Mouse (Mus musculus) inflammation-experienced regulatory T-cells (primary cell): ENCODE results near the gene Kpnb1. TPM values are rescaled to one million over a fixed set of nuclear protein-coding genes. Genes with fewer than 3 reads are reported as not detected.

Source experiments
- polyA plus RNA-seq, 2 experiments: library from polyadenylated mRNA; unstranded; fragments of 100-300 nt; shearing (Covaris generic); gene quantifications; one replicate each; pipeline ENCODE4 v1.2.1; 2017

Gene Kpnb1
- polyA plus RNA-seq, result 10 to 100 TPM; 22.6 to 25.1 TPM

DNA sequence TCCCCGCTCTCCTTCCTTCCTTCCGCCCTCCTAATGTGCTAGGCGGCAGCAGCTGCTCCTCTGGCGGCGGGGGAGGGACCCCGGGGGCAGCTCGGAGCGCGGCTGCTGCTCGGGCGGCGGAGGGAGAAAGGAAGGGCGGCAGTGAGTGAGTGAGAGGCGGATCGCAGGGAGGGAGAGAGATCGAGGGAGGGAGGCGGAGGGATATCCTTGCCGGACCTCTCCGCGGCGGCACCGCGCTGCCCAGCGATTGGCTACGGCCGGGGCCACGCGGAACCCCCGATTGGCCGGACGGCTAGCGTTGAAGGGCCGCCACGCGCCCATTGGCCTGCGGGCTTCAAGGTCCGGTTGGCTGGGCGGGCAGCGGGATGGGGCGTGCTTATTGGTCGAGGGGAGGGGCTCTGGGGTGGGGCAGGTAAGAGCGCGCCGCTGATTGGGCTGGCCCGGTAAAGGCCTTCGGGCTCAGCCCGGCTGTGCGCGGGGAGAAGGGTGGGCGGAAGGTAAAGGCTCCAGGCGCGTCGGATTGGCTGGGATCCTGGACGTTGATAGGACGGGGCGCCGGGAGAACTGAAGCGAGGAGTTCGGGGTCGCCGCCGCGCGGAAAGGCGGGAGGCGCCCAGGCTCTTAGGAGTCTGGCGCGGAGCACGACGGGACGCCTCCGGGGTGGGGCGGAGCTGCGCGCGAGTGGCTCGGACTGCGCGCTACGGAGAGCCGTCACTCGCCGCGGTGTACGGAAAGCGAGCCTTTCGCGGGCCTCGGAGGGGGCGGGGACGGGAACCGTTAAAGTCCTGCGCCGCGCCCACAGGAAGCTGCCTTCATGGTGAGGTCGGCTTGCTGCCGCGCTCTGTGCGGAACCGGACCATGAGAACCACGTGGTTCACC lies at the start of gene Kpnb1:
TSS of gene Kpnb1 (minus strand) at position 118 of the 879 bp plus-strand sequence.

DNA sequence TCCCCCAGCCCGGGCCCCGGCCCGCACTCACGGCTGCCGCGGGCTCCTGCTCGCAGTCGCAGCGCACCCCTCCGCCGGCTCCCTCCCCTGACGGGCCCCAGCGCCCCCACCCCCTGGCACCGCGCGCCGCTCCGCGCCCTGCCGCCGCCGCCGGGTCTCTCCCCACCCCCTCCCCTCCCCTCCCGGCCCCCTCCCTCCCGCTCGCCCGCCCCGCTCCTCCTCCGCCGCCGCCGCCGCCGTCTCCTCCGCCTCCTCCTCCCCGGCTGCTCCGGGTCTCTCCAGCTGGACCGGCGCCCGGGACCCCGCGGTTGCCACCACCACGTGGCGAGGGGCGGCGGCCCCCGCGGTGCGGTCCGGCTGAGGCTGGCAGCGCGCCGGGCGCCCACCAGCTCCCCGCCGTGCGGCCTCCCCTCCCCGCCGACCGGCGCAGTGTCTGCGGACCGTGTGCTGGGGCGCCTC lies 36.3 kb downstream of the Kpnb1 start, which contains the start of gene Tbkbp1:
TSS of gene Tbkbp1 (minus strand) at position 153 of the 459 bp plus-strand sequence.

DNA sequence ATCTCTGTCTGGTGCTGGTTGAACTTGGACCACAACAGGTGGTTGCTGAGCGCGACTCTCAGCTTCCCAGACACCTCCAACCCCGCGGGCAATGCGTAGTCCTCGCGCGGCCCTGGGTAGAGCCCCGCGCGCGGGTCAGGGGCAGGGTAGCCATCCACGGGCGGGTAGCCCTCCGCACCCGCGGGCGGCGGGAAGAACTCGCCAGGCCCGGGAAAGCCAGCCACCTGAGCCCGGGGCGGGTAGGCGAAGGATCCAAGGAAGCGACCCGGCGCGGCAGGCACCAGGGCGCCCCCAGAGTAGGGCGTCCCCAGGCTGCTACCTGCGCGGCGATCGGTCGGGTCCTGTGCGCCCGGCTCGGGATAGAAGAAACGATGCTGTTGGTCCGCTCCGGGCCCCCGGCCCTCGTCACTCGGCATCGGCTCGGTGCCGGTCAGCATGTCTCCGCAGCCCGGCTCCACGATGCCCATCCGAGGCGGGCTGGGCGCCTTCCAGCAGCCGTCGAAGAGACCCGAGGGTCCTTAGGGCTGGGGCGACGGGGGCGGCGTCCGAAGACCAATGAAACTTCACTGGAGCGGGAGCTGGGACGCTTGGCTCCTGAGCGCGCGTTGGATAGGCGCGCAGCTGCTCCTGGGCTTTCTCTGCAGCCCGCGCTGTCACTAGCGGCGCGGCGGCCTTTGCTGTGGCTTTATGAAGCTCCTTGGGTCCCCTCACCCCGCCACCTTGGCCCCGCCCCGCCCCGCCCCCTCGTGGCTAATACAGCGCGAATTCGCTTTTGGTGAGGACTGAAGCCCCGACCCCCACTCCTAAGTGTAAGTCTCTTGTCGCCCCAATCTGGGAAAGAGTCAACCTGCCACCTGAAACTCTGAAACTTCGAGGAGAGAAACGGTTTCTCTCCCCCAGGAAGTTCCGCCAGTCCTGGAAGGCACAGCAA lies 72.7 kb downstream of the Kpnb1 start, which contains the start of gene Tbx21:
TSS of gene Tbx21 (minus strand) at position 661 of the 931 bp plus-strand sequence.

Other genes starting within 250 kb of the Kpnb1 start
- gene Pnpo, start 243.9 kb downstream of the Kpnb1 start, polyA plus RNA-seq, result 10 to 100 TPM; 32.8 to 42.0 TPM
- 10 to 100 TPM; 53.2 to 80.2 TPM for gene Sp2, start 204.9 kb downstream of the Kpnb1 start, polyA plus RNA-seq
- 10 to 100 TPM; 26.1 to 30.2 TPM for gene Sp6, start 174.5 kb downstream of the Kpnb1 start, polyA plus RNA-seq
- gene Scrn2, start 157.9 kb downstream of the Kpnb1 start, polyA plus RNA-seq, result 10 to 100 TPM in 1 of 2 experiments, 1 to 10 TPM in 1; 8.8 to 14.8 TPM
- under 1 TPM; 0.16 to 0.98 TPM for gene Lrrc46, start 146.5 kb downstream of the Kpnb1 start, polyA plus RNA-seq
- 10 to 100 TPM; 74.3 TPM for gene Mrpl10, start 146.3 kb downstream of the Kpnb1 start, polyA plus RNA-seq
- 10 to 100 TPM; 30.6 to 33.7 TPM for gene Osbpl7, start 137.3 kb downstream of the Kpnb1 start, polyA plus RNA-seq
- 10 to 100 TPM; 31.0 to 50.0 TPM for gene Tbx21, start 72.5 kb downstream of the Kpnb1 start, polyA plus RNA-seq
- 1 to 10 TPM in 1 of 2 experiments, under 1 TPM in 1; 0.30 to 1.1 TPM for gene Tbkbp1, start 36.4 kb downstream of the Kpnb1 start, polyA plus RNA-seq
- 10 to 100 TPM; 35.4 to 45.5 TPM for gene Npepps, start 92.8 kb upstream of the Kpnb1 start, polyA plus RNA-seq
- 10 to 100 TPM; 23.0 to 26.3 TPM for gene Mrpl45, start 127.8 kb upstream of the Kpnb1 start, polyA plus RNA-seq
- 1 to 10 TPM in 1 of 2 experiments, under 1 TPM in 1; 0.14 to 1.8 TPM for gene Gpr179, start 164.2 kb upstream of the Kpnb1 start, polyA plus RNA-seq
- gene Socs7, start 174.7 kb upstream of the Kpnb1 start, polyA plus RNA-seq, result 1 to 10 TPM; 1.4 to 2.5 TPM
- gene Arhgap23, start 227.7 kb upstream of the Kpnb1 start, polyA plus RNA-seq, result under 1 TPM in 1 of 2 experiments, not detected in 1; 0.38 TPM